Mouse (Mus musculus): ENCODE measurements around the gene Slc35b1. TPM values are rescaled to one million over a fixed set of nuclear protein-coding genes. Genes with fewer than 3 reads are reported as not detected.
"Not testable (repeated sequence)": the region's sequence is repeated elsewhere in the genome, so short reads cannot be mapped to it uniquely, and the experiment has no call there.

Slc35b1 gene
- total RNA-seq, 2 experiments from 2014 or later: 42.7 to 43.8 TPM

GRCm38 (mm10) chr11:95394112-95394511 lies 9.6 kb downstream of the Slc35b1 start:
- no peak for DNase-seq

DNA sequence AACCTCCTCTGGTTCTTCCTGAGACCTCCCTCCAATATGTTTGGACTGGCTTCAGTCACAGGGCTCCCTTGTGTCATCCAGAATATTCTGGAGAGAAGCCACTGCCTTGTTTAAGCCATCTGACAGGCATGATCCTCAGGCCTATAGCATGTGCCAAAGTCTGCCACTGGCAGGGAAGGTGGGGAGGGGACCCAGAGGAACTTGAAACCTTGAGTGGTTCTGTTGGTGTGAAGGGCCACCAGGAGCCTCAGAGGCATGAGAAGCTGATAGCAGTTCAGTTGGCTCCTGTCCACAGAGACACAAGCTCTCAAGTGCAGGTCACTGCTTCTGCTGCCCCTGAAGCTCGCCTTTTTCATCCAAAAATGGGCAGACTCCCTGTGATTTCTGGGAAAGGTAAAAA lies 12.1 kb downstream of the Slc35b1 start:
- DNase-seq: no peak

- peak; percentile 82 for DNase-seq
These were observed 13.6 kb downstream of the Slc35b1 start for GRCm38 (mm10) chr11:95397843-95398835.

GRCm38 (mm10) chr11:95399520-95400020 lies 15.1 kb downstream of the Slc35b1 start:
- DNase-seq: no peak

GRCm38 (mm10) chr11:95401568-95401967 lies 17.1 kb downstream of the Slc35b1 start:
- DNase-seq: no peak

DNA sequence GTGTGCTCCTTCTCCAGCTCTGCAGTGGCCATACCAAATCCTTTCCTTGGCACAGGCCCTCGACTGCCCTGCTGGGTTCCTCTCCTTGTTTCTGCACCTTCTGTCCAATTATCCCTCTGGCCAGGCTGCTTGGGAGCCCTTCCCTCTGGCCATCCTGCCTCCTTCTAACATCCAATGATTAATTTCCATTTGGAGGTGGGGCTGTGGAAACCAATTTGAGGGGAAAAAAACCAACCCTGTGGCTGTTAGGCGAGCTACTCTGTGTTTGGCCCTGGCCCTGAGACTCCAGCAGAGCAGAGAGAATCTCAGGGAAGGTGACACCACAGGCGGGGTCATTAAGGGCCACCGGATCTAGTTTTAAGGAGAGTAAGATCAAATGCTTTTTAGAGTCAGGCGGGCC lies 17.7 kb downstream of the Slc35b1 start:
- DNase-seq: no peak

GRCm38 (mm10) chr11:95402658-95403101 lies 18.2 kb downstream of the Slc35b1 start:
- no peak for DNase-seq

- no peak for DNase-seq
These were observed 19.2 kb downstream of the Slc35b1 start for GRCm38 (mm10) chr11:95403382-95404340.

DNA sequence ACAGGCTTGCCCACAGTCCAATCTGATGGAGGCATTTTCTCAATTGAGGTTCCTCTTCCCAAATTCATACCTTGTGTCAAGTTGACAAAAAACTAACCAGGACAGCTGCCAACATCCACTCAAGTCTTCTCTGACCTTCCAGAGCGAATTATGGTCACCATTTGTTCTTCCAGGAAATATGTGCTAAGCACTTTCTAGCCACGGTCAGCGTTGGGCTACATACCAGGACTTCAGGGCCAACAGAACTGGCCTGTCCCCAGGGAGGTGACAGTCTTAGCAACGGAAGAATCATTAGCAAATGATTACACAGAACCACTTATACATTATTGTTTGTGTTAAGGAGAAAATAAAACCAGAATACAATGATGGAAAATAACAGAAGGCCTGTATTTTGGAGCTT lies 21.3 kb downstream of the Slc35b1 start:
- DNase-seq: no peak

DNA sequence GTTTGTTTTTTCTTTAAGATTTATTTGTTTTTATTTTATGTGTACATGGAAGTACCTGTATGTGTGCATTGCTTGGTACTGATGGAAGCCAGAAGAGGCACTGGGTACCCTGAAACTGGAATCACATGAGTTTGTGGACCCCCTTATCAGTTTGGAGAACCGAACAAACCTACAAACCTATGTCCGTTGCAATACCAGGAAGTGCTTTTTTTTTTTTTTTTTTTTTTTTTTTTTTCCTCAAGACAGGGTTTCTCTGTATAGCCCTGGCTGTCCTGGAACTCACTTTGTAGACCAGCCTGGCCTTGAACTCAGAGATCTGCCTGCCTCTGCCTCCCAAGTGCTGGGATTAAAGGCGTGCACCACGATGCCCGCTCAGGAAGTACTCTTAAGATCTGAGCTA lies 21.9 kb downstream of the Slc35b1 start:
- not testable (repeated sequence) for DNase-seq

GRCm38 (mm10) chr11:95409450-95410112 lies 25.1 kb downstream of the Slc35b1 start:
- DNase-seq: no peak

DNA sequence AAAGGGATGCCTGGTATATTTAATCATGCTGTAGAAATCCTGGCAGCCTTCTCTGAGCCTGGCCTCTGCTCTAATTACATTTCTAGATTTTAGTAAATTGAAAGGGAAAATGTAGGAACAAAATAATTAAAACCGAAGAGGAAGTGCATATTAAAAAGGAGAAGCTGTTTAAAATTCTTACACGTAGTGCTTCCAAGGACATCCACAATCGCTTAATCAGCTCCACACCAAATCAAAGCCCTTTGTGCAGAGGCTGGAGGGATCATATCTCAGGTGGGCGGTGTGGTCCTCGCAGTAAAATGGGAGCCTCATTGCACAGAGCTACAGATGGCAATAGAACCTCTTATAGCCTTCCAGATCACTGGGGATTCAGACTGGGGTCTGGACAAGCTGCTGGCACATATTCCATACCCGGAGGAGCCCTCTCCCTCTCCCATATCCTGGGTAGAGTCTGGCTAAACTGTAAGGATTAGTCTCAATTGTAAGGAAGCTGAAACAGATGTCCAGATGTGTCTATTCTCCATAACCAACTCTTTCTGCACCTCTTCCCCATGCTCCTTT lies 27.0 kb downstream of the Slc35b1 start:
- no peak for DNase-seq

- peak; percentile 39 for DNase-seq
These were observed 28.1 kb downstream of the Slc35b1 start for GRCm38 (mm10) chr11:95412615-95413014.

DNA sequence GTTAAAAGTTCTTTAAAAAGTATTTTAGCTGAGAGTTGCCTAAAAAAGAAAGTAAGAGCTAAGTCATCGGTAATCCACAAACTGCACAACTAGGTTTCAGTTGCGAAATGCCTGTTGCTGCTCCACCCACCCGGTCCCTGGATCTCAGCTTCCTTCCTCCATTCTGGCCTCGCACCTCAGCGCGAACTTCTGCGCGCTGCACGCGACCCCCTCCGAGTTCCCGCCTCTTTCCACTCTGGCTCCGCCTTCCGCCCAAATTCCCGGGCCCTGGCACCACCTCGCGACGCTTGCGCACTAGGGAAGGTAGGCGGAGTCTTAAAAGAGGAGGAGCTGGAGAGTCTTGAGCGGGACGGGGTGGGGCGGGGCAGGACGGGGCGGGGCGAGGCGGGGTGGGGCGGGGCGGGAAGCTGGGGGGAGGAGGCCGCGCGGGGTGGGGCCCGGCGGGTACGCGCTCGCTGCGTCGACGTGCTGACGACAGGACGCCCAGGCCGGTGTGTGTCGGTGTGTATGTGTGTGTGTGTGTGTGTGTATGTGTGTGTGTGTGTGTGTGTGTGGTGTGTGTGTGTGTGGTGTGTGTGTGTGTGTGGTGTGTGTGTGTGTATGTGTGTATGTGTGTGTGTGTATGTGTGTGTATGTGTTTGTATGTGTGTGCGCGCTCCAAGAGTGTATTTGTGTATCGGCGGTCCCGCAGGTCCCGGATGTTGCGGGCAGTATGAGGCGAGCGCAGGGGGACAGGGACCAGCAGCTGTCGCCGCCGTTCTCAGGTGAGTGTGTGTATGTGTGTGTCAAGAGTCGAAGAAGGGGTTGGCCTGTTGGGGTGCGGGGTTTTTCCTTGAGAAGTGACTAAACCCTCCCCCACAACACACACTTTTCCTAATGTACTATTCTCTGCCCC lies 29.4 kb downstream of the Slc35b1 start, which contains the start of gene Spop:
Gene Spop (plus strand): TSS at position 440 of the 895 bp plus-strand sequence.
- DNase-seq: peak; percentile 92

GRCm38 (mm10) chr11:95414536-95415161 lies 30.2 kb downstream of the Slc35b1 start:
- peak; percentile 96 for DNase-seq

- no peak for DNase-seq
These were observed 31.4 kb downstream of the Slc35b1 start for GRCm38 (mm10) chr11:95415931-95416330.

GRCm38 (mm10) chr11:95417341-95417740 lies 32.8 kb downstream of the Slc35b1 start:
- no peak for DNase-seq

DNA sequence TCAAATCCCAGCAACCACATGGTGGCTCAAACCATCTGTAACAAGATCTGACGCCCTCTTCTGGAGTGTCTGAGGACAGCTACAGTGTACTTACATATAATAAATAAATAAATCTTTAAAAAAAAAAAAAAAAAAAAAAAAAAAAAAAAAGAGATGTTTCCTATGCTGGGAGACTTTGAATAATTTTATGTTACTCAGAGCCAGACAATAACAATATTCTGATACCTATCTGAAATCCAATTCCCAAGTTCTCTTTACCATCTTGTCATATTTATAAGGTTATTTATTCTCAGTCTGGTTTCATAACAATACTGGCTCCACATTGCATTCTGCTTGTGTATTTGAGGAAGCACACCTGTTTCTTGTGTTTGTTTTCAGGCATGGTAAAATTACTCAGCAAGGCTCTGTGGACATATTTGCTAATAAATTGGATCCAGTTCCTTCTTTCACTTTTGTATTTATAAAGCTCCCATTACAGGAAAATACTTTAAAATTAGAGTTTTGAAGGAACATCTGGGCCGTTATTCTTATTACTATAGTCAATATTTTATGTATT lies 36.5 kb downstream of the Slc35b1 start:
- DNase-seq: no peak

DNA sequence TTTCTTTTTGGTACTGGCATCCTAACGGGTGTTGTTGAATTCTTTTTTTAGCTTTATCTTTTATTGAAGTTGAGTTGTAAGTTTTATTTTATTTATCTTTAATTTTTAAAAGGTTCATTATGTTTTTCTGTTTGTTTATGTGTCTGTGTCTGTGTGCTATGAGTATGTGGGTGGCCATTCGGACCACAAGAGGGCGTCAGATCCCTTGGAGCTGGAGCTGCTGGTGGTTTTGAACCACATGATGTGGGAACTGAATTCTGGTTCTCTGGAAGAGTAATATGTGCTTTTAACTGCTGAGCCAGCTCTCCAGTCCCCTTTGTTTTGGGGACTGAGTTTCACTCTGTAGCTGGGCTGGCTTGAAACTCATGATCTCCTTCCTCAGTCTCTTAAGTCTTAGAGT lies 39.0 kb downstream of the Slc35b1 start:
- DNase-seq: no peak

Data from gastrocnemius, postnatal 10 days (tissue).